In genomic region chr11:75337246-75337645, GRCm38 (mm10) we compare ENCODE assay signal across 15 mouse cellular contexts. TPM values are rescaled to one million over a fixed set of nuclear protein-coding genes. Genes with fewer than 3 reads are reported as not detected.
DNase-seq lines count a peak whose midpoint lies in the region; ATAC-seq and TF ChIP-seq lines count a peak whose summit lies in the region.
"Had no signal": no experiment of that assay in that cellular context is flagged by ENCODE, and none has a peak within 500 bp of the region (broad histone marks: within the 10 kb centered on the region; RNA-seq: fewer than 3 reads in every experiment).

No protein-coding gene starts in this region.

- H3K27ac ChIP-seq in layer of hippocampus, adult 2 months: 0 out of 2 replicates have a peak overlapping the region, but pooled peaks have one; percentile 40
- H3K27ac ChIP-seq: hindbrain, embryonic 13.5 days; midbrain, embryonic 10.5 days; neural tube, embryonic 13.5 days; stomach, postnatal 0 days had no signal

- intact Hi-C loops in left cerebral cortex, postnatal 10 days (cut with DNase I): no loop called here

- DNase-seq in layer of hippocampus, adult 2 months (ENCODE audit: low spot score in 2 of 2): no peak
- no peak for DNase-seq in layer of hippocampus, adult 9-11 months
- peak; percentile 75 for DNase-seq in 416B (ENCODE audit: low read depth)
- no peak for DNase-seq in urinary bladder, adult 18-20 months (ENCODE audit: low spot score in 2 of 2)
- DNase-seq in adrenal gland, adult 2 months: no peak
- DNase-seq in left cerebral cortex, postnatal 10 days (ENCODE audit: extremely low spot score in 1 of 2, low spot score in 2 of 2): no peak
- DNase-seq: gastrocnemius, postnatal 25 days; kidney, adult 18-20 months; kidney, postnatal 36 days had no signal

- TF ChIP-seq CTCF in layer of hippocampus, adult 2 months (conservative IDR thresholded peaks at IDR 0.05): no peak

- 0 out of 2 replicates have a peak, but pooled peaks have one; percentile 36 for ATAC-seq in common myeloid progenitor, adult 5-6 weeks (replicated peaks; ENCODE audit: low read depth, poor library complexity, severe bottlenecking)

- no peak overlapping the region for H3K4me3 ChIP-seq in layer of hippocampus, adult 2 months
- peak overlapping the region; percentile 85 for H3K4me3 ChIP-seq in megakaryocyte, embryonic 14.5 days (replicated peaks)
- H3K4me3 ChIP-seq: hindbrain, embryonic 13.5 days; midbrain, embryonic 10.5 days; neural tube, embryonic 13.5 days had no signal

- H3K27me3 ChIP-seq in megakaryocyte, embryonic 14.5 days (replicated peaks): no peaks in the 10 kb centered on the region
- H3K27me3 ChIP-seq: hindbrain, embryonic 13.5 days; neural tube, embryonic 13.5 days had no signal

- H3K9me3 ChIP-seq in megakaryocyte, embryonic 14.5 days: no peaks in the 10 kb centered on the region
- H3K9me3 ChIP-seq: hindbrain, embryonic 13.5 days; midbrain, embryonic 10.5 days; neural tube, embryonic 13.5 days had no signal

- peaks cover 53% of the 10 kb centered on the region for H3K4me1 ChIP-seq in megakaryocyte, embryonic 14.5 days
- H3K4me1 ChIP-seq: midbrain, embryonic 10.5 days; neural tube, embryonic 13.5 days had no signal

- H3K36me3 ChIP-seq in megakaryocyte, embryonic 14.5 days (replicated peaks; ENCODE audit: low read length): peaks cover 78% of the 10 kb centered on the region

RNA-seq across cellular contexts. Expression of gene Rpa1, which starts 10.9 kb away (rescaled TPM):
- 10 to 100 TPM; 64.1 to 67.0 TPM for total RNA-seq in layer of hippocampus, adult 2 months (2021)
- total RNA-seq in common myeloid progenitor, adult 5-6 weeks (2017): 139 and 158 TPM in 2 replicates
- polyA plus RNA-seq in megakaryocyte, embryonic 14.5 days (2012; ENCODE audit: insufficient read depth, low replicate concordance): 10.0 and 11.0 TPM in 2 replicates
- total RNA-seq in adrenal gland, adult 2 months (2021): 10 to 100 TPM; 35.6 to 54.9 TPM
- 11.8 and 16.4 TPM in 2 replicates for polyA plus RNA-seq in adrenal gland, adult 2 months (2012; rRNA removed)
- total RNA-seq in left cerebral cortex, postnatal 10 days (2021): 10 to 100 TPM; 42.4 TPM

RNA-seq across cellular contexts. Expression of gene Smyd4, which starts 11.0 kb away (rescaled TPM):
- total RNA-seq in layer of hippocampus, adult 2 months (2021): 10 to 100 TPM; 14.9 to 16.7 TPM
- 6.5 and 7.4 TPM in 2 replicates for total RNA-seq in common myeloid progenitor, adult 5-6 weeks (2017)
- 0.43 and 1.8 TPM in 2 replicates for polyA plus RNA-seq in megakaryocyte, embryonic 14.5 days (2012; ENCODE audit: insufficient read depth, low replicate concordance)
- total RNA-seq in adrenal gland, adult 2 months (2021): 10 to 100 TPM in 1 of 2 experiments, 1 to 10 TPM in 1; 5.2 to 12.5 TPM
- 6.3 and 6.8 TPM in 2 replicates for polyA plus RNA-seq in adrenal gland, adult 2 months (2012; rRNA removed)
- 10 to 100 TPM; 11.6 to 13.7 TPM for total RNA-seq in left cerebral cortex, postnatal 10 days (2021)
